Mouse (Mus musculus) right cerebral cortex, postnatal 36 days (tissue): ENCODE measurements around the gene Tdp2.

Experiments used
- DNase-seq, 2 experiments: peaks; one replicate each; pipeline ENCODE4 v3.0.0; 2022; ENCODE audit warnings: low spot score in 2 of 2, mixed read lengths in 1 of 2

Gene Tdp2

DNA sequence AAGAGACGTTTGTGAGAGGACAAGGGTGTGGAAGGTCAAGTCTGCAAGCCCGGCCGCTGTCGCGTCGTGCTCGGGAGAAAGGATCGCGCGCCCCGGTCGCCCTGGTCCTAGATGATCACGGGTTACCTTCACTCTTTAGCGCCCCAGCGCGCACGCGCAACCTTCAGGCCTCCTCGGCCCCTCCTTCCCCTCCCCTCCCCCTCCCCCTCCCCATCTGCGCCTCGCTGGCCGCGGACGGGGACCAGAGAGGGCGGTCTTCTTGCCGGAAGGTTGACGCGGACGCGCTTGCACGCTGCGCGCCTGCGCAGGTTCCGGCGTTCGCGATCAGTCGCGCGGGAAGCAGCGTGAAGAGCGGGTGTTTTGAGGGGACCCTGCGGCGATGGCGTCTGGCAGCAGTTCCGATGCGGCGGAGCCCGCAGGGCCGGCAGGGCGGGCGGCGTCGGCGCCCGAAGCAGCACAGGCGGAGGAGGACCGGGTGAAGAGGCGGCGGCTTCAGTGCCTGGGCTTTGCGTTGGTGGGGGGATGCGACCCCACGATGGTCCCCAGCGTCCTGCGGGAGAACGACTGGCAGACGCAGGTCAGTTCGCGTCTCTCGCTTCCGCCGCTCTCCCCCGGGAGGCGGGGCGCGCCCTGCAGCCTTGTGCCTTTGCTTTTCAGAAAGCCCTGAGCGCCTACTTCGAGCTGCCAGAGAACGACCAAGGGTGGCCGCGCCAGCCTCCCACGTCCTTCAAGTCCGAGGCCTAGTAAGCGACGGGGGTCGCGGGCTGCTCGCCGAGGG lies at the start of gene Tdp2, which contains the start of gene Acot13:
Tdp2 (plus strand) TSS at position 327 of the 778 bp plus-strand sequence.
Acot13 (minus strand) TSS at position 188 of the 778 bp plus-strand sequence.
- DNase-seq, result peak; percentile 87 to 91

DNA sequence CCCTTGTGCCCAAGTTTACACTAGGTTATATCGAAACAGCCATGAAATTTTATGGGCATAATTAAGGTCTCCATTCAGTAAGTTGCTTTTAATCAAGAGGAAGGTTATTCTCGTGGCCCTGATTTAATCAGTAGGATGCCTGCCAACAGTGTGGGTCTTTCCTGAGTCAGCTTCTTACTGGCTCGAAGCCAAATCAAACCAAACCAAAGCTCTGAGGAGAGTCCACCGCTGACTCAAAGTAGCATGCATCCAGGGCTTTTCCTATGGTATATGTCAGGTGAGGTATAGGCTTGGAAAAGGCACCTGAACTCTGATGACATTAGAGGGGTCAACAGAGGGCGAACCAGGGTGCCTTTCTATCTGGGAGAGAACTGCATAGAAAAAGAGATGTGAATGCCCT lies 49.6 kb upstream of the Tdp2 start:
- DNase-seq, result no peak

DNA sequence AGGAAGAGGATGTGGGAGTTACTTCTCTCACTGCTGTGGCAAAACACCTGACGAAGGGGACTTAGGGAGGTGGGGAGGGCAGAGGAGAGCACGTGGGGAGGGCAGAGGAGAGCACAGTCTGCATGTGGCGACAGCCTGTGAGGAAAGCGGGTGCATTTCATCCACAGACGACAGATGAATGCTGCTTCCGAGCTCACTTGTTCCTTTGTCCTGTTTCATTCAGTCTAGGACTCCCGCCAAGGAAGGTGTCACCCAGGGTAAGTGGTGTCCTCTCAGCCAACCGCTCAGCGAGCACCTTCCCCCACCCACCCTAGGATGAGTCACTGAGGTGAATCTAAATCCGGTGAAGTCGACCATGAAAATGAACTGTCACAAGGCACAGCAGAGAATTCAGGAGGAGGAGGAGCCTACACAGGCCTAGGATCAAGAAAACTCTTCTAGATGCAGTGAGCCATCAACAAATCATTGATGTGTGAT lies 45.4 kb upstream of the Tdp2 start:
- peak in 1 of 2 experiments; percentile 29 for DNase-seq

DNA sequence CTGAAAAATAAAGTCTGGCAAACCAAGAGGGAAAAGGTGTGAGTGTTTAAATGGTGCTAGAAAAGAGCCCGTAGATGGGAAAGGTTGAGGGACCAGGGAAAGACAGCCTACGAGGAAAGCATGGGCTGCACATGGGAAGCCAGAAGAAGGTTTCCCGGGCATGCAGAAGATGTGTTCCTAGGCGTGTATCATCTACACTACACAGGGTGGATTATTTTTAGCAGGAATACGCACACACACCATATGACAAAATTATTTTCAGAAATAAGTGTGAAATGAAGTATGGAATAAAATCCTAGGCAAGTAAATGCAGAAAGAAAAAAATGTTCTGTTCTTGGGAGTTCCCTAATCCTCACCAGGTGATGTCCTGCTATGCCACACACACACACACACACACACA lies 44.0 kb upstream of the Tdp2 start:
- DNase-seq, result no peak

DNA sequence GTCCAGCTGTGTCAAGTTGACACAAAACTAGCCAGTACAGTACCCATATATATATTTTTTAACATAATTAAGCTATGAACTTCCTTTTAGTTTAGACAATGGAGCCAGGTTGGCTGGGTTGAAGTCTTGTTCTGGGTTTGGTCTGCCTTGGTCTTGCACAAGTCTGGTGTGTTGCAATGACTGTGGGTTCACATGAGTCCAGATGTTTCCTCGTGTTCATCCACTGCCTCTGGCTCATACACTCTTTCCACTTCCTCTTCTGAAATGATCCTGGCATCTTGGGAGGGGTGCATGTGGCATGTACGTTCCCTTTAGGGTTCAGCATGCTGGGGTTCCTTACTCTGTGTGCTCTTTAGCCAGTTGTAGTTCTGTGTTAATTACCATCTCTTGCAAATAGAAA lies 40.1 kb upstream of the Tdp2 start:
- no peak for DNase-seq

DNA sequence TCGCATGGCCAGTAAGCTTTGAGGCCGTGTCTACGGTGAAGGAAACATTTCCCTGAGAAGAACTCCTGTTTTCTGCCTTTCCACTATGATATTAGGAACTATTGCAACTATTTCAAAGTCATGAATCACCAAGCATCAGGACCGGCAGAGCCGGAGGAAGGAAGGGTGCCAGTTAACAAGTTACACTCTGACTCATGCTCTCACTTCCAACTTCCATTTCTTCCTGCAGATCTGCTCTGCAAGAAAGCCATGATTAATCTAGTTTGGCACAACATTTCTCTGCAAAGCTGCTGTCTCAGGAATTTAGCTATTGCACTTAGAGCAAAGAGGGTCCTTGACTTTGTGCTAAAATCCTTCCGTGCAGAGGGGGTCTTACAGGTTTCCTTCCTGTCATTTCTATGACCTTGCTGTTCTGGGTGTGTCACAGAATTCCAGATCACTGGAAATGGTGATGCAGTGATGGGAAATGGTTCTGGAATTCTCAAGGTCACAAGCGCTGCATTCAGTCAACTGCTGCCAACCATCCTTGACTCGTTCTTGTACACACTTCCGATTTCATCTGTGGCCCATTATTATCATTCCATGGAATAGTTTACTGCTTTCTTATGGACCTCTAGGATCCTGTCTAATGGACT lies 39.0 kb upstream of the Tdp2 start:
- no peak for DNase-seq

DNA sequence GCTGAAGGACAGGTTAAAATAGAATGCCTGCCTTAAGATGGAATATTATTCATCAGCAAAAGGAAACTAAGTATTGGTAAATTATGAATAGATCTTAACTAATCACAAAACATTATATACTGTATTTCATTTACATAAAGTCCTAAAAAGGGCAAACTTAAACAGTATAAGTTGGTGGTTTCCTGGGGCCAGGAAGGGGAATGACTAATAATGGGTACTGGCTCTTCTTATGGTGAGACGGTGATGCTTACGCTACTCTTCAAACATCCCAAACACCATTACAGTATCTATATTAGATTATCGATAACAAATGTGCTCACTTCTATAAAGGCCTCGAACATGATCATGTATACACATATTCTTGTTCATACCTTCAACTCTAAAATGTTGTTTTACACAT lies 32.8 kb upstream of the Tdp2 start:
- no peak for DNase-seq

DNA sequence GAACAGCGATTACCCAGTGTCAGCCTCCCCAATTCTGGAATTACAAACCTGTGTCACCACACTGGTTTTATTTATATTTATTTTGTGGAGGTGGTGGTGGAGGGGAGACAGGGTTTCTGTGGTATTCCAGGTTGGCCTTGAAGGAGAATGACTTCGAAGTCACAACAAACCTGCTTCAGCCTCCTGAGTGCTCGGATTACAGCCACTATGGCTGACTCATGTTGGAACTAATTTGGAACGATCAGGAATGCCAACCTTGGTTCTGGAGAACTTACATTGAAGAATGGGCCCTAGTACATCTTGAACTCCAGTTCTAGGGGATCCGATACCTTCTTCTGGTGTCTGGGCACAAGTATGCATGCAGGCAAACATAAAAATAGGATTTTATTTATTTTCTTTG lies 32.1 kb upstream of the Tdp2 start:
- no peak for DNase-seq

DNA sequence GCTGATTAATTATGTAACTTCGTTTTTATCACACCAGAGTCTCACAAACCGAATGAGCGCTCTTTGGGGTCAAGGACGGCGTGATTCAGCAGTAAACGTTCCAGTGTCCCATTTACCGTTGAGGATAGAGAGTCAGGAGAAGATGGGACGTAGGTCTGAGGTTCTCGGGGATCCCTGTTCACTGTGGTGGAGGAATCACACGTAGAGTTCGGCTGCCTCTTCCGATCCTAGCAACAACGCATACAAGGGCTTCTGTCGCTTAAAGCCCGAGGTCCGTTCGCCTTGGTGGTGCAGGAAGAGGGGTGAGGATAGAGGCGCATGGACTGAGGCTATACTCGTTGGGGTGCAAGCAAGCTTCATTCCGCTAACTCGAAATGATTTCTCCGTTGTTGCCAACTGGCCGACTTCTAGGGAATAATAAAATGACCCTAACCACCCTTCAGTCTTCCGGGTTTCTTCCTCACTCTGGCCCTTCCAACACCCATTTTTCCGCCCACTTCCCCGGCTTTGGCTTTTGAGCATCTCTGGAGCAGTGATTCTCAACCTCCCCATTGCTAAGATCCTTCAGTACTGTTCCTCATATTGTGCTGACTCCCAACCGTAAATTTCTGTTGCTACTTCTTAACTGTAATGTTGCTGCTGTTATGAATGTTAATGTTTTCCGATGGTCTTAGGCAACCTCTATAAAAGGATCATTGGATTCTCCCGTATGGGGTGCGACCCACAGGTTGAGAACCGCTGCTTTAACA lies 31.4 kb upstream of the Tdp2 start:
- peak in 1 of 2 experiments; percentile 28 for DNase-seq

DNA sequence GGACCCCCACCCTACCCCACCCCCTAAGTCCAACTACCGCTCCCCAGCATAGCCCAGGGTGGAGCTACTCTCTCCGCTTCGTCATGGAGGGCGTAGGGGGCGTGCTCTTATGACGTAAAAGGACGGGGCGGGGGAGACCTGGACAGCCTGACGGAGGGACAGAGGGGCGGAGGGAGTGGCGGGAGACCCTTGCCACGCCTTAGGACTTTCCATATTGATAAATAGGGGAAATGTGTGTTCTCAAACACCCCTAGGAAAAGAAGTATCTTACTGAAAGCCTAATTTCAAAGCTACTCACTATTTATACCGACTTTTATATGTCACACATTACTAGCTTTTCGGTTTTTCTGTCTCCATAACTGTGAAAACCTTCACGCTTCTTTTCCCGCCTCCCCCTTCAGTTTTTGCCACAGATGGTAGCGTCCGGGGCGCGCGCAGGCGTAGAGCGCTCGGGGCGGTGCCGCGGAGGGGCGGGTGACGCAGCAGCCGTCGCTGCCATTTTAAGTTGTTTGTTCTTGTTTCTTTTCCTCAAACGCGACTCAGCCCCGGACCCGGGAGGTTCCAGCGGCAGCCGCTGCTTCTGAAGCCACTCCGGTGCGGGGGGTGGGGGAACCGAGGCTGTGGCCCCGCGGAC lies 30.7 kb upstream of the Tdp2 start:
- DNase-seq, result peak; percentile 93 to 96

DNA sequence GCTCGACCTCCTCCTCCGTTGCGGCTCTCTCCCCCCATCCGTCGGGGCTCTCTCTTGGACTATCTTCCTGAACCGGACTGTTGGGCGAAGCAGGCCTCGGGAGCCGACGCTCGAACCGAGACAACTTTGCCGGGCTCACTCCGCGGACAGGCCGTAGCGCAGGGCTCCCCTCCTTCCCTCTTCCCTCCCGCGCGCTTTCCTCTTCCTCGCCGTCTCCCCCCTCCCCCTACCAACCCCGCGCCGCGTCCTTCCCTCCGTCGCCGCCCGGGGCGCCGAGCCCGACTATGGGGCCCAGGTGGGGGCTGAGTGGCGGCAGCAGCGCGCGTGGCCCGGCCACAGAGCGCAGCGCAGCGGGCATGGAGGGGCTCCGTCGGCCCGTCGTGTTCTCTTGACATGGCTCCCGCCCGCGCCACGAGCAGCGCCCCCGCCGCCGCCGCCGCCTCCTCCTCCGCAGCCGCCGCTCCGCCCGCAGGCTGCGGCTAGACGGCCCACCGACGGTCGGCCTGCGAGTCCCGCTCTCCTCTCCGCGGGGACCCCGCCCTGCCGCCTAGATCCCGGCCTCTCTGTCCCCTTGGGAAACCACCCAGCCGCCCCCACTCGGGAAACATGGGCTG lies 30.1 kb upstream of the Tdp2 start, which contains the start of gene BC005537:
BC005537 (plus strand) TSS at position 350 of the 614 bp plus-strand sequence.
- peak; percentile 14 to 26 for DNase-seq

DNA sequence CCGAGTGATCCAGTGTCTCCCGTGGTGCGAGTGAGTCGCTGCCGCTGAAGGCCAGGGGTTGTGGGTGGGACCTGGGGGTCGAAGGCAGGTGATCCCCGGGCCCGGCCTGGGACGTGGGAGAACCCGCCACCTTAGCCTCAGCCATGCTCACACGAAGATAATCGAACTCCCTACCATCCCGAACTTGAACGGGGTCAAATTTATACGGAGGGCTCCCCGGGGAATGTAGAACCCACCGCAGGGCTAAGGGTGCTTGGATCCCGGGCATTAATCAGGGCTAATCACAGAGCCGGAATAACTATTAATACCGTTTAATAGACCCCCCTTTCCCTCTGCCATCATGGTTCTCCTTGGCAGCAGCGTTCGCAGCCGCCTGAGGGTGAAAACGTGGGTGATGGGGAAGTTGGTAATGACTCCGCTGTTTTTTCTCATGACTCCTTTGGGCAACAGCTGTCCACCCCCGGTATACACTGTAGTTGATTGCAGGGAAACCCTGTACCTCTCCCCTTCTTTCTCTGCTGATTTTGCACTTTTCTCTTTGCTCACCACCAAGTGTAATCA lies 29.3 kb upstream of the Tdp2 start:
- DNase-seq, result peak in 1 of 2 experiments; percentile 11

DNA sequence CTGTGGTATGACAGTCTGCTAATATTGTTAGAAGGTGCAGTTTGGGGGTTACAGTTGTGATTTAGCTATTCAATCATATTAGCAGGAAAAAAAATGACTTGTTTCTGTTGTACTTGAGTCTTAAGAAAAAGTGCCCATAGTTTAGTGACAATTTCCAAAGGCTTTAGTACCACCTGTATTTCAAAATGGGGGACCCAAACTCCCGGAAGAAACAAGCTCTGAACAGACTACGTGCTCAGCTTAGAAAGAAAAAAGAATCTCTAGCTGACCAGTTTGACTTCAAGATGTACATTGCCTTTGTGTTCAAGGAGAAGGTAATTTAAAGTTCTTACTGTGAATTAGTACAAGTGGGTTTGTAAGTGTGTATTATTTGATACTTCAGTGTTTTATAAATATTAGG lies 28.3 kb upstream of the Tdp2 start:
- no peak for DNase-seq

DNA sequence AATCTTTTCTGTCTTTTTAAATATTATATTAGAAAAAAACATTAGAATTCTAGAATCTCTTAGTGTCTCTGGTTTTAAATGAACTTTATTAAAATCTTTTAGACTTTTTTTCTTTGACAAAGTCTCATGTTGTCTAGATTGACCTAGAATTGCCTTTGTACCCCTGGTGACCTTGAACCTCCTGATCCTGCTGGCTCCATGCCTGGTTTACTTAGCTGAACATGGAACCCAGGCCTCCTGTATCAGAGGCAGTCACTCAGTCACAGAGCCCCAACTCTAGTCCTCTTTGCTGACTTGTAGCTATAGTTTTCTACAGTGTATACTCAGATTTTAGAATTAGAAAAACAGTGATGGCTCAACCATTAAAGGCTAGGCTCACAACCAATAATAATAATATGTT lies 25.4 kb upstream of the Tdp2 start:
- no peak for DNase-seq

DNA sequence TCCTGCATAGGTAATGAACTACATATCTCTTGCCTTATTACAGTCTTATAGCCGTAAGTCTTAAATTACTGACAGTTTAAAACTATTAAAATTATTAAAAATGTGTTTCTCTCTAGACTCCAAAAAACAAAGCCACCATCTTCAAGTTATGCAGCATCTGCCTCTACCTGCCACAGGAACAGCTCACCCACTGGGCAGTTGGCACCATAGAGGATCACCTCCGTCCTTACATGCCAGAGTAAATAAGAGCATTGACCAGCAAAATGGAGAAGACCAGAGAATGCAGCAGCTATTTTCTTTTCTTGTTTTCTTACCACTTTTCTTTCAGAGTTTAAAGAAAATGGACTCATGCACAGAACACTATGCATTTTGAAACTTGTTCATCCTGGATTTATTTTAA lies 19.0 kb upstream of the Tdp2 start:
- no peak for DNase-seq

DNA sequence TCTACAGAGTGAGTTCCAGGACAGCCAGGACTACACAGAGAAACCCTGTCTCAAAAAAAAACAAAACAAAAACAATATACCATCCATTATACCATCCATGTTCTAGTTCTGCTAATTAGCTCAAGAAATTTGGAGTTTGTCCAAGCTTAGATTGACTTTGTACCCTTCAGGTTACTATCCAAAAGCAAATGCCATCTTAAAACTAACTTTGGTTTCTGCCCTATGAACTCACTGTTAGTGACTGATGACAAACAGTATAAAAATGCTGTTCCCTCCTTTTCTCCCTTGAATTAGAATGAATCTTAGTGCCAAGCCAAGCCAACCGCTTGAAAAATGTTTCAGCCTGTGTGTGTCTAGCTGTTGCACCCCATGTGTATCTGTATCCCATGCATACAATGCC lies 16.9 kb upstream of the Tdp2 start:
- no peak for DNase-seq

DNA sequence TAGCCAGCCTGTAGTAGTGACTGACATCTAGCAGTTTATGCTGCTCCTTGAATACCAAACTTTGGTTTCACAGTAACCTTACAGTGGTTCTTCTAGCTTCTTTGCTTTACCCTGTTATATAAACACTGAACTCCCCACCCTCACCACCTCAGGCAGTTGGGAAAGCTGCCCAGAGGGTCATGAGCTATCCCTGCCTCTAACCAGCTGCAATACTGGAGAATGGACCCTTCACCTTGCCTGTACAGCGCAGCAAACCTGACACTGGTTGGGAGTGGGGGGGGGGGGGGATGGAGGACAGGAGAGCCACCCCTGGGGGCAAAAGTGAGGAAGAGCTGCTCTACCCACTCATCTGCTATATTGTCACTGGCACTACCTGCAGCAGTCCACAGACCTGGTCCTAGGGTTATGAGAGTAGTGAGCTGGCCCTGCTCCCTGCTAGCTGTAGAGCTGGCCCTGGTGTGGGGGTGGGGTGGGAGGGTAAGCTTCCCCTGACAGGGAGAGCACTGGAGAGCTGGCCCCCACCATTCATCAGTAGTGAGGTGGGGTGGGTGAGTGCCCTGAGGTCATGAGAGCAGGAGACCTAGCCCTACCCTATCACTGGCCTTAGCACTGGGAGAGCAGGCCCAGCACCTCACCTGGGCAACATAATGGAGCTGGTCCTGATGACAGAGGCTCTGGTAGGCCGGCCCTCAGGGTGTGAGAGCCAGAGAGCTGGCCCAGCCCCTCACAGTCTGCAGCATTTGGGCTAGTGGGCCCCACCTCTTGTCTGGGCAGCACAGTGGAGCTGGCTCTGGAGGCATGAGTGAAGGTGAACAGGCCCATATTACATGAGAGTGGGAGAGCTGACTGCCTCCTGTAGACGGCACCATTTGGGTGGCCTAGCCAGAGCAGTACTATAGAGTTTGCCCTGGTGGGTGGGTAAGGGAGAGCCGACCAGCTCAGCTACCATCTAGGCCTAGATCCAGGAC lies 15.1 kb upstream of the Tdp2 start:
- DNase-seq, result no peak

DNA sequence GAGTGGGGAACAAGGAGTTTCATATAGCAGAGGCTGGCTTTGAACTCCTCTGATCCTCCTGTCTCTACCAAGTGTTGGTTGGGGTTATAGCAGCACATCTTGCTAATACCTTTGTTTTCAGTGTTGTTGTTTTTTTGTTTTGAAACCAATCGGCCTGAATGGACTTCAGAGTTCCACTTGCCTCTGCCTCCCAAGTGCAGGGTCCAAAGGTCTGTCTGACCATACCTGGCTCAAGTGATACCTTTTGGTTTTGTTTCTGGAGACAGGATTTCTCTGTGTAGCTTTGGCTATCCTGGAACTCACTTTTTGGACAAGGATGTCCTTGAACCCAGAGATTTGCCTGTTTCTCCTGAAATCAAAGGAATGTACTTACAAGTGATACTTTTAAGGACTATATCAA lies 11.5 kb upstream of the Tdp2 start:
- no peak for DNase-seq

DNA sequence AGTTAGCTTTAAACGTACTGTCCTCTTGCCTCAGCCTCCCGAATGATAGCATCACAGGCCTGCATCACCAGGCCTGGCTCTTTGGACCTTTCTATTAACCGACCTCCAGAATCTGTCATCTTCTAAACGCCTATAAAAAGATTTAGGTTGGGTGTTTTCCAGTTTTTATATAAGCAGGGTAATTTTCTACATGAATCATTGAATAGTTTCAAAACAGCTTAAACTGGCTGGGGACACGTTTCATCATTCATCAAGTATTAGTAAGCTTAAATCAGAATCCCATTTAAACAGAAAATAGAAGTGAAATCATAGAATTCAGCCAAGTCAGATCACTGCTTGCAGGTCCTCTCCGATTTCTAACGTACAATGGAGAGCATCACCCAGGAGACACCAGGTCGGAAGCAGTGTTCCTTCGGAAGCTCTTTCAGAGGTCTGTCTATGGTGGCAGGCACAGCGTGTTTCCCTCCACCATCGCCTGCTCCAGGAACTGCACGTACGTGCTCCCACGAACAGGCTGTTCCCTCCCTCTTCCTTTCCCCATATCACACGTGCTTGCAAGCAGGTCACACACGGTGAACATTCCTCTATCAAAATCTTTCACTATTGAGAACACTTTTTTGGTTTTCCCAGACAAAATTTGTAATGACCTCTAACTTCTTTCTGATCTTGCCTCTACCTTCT lies 8.7 kb upstream of the Tdp2 start:
- no peak for DNase-seq
